Mouse (Mus musculus) adipocyte (in vitro differentiated cells): ENCODE data around the gene Nfia.

ENCODE experiments used
- DNase-seq: peaks from one replicate; pipeline ENCODE4 v3.0.0-alpha.2; 2016; ENCODE audit warnings: low spot score

The Nfia gene

DNA sequence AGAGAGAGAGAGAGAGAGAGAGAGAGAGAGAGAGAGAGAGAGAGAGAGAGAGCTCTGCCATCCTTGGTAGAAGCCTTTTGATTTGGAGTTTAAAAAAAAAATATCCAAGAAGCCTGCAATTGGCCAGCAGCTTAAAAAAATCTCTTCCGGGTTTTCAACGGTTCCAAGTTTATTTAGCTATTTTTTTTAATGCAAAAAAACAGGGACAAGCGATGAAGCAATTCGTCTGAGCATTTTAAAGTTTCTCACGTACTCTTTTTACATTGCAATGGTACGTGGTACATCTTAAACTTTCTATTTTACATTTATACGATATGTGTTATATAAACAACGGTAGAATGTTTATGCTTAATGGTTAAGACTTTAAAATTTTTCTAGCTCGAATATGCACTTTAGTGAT, at the start of gene Nfia:
Nfia (plus strand) TSS at position 94 of the 400 bp plus-strand sequence.
- DNase-seq, result peak; percentile 82

DNA sequence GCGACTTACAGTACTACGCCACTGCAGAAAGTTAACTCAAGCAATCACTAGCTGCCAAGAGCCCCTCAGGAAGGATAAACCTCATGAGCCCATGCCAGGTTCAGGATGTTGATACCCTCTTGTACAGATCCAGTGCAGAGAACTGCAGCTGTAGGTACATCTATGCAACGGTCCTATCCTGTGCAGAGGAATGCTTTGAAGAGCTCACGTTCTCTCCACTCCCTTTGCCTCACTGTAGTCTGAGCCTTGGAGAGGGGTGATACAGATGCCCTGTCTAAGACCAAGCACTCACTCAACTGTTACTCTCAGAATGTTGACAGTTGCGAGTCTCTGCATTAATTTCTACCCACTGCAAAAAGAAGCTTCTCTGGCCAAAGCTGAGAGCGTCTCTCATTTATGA, 49.2 kb upstream of the Nfia start:
- DNase-seq, result no peak

DNA sequence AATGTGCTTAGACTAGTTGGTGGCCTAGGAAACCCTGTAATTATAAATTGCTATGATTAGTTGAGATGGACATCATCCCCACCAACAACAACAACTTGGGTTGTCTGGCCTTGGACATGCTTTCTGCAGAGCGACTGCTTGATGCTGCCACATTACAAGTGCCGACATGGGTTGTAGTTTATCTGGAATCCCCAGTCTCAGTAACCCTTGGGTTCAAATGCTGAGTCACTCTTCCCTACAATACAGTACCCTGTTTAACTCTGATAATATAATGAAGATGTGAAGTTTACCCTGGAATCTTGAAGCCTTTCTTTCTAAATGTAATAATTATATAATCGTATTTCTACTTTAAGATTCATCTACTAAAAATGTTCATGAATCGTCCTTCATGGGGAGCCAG, 44.0 kb upstream of the Nfia start:
- no peak for DNase-seq

DNA sequence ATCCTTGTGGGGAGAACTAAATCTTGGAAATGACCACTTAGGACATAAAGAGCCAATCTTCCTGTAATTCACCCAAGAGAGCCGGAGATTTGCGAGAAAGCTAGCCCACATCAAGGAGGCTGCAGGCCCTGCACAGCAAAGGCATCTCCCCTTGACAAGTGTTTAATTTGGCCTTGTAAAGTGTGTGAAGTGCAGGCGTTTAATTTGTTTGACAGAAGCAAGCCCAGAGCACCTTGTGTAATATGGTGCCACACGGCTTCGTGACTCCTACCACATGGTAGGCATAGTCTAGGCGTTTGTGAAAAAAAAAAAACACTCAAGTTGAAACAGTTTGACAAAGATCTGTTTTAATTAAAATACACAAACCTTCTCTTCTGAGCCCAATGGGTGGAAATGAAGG, 42.5 kb upstream of the Nfia start:
- no peak for DNase-seq

DNA sequence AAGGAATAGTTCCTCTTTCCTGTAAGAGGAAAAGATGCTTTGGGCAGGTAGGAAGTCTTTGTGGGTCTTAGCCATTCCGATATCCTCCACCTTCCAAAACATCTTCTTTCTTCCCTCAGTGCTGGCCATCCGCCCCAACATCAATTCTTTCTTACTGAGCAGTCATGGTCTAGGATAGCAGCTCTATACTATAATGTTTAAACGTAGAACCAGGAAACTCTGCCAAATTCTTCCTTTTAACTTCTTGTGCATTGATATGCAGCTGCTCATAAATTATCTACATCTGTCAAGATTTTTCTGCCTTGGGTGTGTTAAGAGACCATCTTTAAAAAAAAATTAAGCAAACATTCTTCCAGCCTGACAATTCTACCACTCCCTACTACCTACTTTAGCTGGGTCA, 42.1 kb upstream of the Nfia start:
- no peak for DNase-seq

DNA sequence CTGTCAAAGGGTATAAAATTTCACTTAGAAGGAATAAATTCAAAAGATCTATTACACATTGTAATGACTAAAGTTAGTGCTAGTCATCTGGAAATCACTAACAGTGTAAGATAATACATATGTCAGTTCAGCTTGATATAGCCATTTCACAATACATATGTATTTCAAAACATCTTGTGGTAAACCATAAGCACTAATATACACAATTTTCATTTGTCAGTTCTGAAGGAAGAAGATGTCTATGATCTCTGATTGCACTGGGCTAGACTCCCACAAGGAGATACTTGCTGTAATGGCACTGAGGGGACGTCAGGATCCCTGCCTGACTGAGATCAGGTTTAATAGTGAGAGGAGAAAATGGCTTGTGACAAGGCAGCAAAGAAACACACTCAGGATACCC, 39.1 kb upstream of the Nfia start:
- DNase-seq, result no peak

DNA sequence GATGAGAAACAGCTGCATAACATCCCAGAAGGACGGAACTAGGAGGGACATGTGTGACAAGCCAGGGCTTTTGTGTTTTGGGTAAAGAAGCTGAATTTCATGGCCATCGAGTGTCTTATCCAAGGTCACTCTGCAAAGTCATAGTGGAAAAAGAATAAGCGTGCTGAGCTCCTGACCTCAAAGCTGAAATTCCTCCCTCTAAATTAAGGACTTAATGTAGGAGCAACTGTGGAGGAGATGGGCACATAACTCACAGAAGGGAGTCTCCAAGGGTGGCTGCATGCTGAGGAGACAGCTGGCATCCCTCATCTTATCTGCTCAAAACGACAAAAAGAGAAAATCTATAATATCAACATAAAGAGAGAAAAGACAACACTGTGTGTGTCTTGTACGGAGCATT, 28.6 kb upstream of the Nfia start:
- DNase-seq, result no peak

DNA sequence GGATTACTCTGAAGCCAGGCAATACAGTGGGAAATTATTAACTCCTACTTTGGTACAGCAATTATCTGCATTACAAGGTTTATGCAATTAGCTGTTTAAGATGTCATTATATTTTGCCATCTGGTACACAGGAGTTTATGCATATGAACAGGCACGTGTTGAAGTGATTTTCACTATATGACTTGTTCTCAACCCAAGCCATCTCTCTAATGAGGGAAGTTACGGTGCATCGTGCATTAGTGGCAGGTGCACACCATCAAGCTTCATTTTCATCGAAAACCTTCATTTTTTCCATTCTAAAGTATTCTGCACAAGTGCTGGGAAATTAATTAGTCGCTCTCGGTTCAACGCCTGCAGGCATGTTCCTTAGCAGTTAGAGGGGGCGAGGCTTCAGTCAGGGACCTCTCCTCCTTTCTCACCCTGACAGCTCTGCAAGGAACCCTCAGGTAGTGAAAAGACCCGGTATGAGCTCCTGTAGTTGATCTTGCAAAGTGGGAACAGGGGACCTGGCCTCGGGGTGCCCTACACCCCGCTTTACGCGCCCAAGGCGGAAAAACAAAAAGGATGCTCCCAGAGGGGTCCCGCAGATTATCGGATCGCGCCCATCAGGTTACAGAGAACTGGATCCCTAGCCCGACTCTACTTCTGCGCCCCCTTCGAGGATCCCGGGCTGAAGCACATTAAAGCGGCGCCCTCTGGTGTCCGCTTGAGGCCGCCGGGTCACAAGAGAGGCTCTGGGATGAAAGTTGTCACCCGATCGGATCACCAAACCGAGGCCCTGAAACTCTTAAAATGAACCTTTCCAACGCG, 27.0 kb upstream of the Nfia start:
- peak; percentile 48 for DNase-seq

DNA sequence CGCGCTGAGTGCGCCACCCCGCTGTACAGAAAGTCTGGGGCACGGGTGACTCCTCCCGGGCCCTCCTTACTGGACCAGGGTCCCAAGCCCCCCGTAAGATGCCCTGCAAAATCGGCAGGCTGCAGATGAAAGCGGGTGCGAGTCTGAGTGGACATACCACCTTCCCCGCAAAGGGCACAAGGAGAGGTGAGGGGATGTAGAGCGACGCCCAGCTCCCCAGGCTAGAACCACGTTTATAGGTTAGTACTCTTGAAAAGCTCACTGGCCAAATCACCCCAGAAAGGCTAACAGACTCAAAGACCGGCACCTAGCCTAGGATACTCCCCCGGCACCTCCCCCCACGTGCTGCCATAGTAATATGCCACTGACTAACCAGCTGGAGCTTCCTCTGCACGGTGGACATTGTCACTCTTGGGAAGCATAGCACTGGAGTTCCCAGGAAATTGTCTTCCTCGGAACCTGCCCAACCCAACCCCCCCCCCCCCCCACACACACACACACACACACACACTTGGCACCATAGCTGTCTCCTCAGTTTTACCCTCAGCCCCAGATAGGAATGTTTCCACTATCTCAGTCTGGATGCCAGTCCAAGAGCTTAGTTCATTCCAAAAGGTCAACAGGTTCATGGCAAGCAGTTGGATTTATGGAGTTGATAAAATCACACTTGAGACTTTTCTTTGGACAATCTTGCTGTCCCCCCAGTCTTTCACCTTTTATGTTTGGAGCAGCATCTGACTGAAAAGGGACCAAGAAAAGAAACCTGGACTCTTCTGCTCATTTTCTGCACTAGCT, 26.2 kb upstream of the Nfia start:
- no peak for DNase-seq

DNA sequence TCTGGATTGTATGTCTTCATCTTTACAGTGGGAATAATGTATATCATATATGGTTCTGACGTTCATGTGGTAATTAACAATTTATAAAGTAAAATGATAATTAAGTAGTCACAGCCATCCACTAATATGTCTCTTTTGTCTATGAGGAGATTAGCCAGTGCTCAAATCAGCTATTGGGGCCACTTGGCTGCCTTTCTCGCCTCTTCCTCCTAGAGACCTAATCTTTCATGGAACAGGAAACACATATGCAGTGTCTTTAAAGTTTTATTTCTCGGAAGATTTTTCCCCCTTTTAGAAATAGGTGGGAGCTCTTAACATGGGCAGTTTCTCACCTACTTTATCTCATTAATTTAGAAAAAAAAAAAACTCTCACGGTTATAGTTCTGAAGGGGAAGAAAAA, 22.1 kb upstream of the Nfia start:
- DNase-seq, result no peak

DNA sequence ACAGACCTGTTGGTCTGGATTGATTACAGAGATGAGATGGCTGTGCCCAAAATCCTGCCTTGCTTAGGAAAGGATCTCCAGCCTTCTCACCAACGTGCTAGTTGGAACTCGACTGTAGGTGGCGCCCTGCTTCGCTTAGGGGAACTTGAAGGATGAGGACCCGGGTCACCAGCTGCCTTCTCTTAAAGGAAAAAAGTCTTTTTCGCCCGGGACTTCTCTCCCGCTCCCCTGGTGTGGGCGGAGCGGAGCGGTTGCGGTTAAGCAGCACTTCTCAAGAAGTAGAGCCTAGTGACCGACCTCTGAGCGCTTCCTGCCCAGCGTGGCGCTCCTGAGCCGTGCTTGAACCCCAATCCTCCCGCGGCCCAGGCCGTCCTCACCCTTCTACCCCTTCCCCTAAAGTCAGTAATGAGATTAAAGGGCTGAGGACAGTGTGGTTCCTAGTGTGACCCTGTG, 21.5 kb upstream of the Nfia start:
- peak; percentile 90 for DNase-seq

DNA sequence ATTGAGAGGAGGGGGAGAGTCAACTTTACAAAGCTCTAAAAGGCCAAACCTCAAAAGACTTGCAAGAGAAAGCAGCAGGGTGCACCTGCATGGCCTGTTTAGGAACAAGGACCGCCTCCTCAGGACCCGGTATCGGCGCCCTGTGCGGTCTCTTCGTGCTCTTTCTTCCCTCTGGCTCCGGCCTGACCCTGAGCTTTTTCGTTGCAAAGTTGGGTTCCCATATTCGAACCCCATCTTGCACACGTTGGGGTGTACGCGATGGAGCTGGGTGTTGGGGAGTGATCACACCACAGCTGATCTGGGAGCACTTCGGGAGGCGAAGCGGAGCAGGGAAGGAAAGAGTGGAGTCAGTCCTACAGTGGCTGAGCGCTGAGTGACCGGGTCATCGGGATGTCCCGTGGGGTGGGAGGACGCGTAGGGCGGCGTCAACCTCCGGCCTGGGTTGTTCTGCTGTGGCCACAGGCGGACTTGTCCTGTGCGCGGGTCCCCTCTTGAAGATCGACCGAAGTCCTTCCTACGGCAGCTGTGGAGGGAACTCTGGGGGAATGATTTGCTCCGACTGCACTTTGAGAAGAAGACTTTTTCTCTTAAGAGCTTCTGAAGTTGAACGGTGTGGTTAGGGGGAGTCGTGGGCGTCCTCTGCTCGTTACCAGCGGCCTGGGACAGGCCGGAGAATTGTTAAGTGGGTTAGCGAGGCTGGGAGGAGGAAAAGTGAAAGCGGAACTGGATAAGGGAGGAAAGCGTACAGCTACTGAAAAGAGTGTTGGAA, 20.9 kb upstream of the Nfia start:
- DNase-seq, result peak; percentile 62

DNA sequence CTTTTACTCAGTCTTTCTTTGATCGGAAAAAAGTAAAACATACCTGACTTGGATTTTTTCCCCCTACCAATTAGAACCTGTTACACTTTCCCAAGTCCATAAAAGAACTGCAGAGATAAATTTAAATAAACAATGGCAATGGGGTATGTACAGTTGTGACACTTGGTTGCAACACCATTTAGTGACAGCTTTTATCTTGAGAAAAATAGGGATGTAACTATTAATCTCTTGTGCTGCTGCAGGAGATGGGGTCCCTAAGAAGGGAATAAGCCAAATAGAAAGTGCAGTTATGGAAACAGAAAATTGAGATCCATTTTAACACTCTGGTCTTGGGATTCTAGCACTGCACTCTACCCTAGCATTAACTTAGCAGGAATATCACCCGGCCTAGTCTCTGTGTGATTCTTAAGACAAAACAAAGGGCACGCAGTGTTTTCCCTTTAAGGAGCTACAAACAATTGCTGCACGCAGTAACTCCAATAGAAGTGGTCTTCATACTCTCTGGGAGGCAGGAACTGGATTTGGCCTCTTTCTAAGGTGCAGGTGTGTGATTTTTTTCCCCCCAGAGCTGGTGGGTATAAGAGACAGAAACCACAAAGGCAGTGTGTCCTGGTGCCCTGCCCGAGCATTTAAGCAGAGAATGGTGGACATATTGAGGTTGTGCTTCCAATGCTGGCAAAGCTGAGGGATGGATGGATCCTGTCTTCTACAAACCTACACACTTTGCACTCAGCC, 20.1 kb upstream of the Nfia start:
- no peak for DNase-seq

DNA sequence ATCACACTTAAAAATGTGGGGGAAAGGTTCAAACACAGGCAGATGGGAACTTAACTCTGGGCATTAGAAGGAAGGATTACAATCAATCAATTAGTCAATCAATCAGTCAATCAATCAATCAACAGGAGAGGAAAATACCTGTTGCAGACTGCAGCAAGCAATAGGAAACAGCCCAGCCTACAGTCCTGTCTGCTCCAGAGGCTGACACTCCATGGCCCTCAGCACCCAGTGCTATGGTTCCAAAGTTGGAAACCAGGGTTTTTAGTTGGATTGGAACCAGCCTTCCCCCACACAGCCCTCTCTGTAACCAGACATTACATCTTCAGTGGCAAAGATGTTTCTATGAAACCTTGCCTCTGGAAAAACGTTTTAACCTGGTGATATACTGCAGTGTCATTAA, 19.0 kb upstream of the Nfia start:
- no peak for DNase-seq

DNA sequence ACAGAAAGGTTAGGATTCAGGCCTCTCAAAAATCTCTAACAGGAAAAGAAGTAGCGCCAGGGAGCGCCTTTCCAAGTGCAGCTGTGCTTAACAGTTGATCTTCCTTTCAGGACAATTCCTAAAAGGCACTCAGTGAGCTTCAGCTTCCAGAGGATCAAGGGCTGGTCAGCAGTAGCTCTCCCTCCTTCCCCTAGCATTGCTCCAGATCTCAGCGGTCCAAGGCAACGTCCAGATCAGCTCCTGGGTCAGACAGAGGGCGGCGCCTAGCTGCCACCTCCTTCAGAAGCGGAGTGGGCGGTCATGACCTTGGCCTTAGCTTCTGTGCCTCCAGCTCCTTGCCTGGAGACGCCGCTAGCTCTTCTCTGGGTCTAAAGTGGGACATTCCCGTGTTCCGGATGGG, 18.3 kb upstream of the Nfia start:
- no peak for DNase-seq

DNA sequence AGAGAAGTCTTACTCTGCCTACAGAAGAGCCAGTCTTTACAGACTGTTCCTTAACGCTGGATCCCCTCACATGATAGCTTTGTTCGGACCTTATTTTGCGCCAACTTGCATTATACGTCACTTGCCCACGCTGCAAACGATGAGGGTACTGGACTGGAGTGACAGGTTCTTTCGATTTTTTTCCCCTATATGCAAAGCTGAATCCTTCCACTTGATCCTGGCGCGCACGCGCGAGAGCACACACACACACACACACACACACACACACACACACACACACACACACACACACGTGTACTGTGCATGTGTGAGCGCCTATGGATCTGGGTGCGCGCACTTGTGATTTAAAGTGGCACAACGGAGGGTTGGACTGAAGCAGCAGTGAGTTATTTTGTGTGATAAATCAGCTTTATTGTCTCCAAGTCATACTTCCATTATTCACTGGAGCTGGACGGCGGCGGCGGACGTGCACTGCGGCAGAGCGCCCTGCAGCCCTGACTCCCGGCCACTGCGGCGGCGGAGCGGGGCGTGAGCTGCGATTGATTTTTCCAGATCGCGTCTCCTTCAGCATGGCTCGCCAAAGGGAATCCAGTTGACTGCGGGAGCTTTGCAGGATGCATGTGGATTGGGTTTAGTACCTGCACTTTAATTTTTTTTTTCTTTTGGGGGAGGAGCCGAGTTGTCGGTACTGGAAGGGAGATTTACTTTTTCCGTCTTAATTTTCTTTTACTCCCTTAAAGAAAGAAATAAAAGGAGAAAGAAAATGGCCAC, 15.1 kb upstream of the Nfia start:
- DNase-seq, result no peak

DNA sequence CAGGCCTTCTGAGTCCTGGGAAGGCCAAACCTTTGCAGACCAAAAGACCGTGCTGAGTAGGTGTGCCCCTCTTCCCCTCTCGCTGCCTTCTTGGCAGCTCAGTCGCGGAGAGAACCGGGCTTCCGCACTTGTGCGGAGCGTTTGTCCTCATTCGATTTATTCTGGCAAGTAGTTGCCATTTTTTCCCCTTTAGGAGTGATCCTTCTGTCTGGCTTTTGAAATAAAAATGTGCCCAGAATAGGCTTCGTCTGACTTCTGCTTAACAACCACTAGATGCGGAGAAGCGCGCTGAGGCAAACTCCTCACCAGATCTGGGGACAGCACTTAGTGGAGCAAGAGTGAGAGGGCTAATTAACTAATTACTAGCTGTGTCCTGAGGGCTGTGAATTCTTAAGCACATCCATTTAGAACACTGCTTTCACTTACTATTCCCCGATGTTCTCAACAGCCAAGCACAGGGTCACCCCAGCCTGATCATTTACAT, 14.5 kb upstream of the Nfia start:
- DNase-seq, result no peak

DNA sequence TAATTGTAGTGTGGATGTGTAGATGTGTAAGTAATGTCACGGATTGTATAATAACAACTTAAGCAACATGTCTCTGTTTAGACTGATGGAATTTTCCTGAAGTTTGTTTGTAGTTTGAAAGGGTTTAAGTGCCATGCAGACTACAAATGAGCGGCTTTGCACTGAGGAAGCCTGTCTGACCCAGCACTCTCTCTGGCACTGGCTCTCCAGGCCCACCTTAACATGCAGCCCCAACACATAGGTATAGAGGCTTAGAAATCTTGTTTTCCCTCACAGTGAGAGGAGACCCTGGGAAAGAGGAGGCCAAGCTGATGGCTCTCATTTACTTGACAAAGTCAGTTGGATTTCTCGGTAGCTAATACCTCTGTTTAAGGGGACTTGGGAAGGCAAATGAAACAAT, 13.9 kb upstream of the Nfia start:
- DNase-seq, result no peak

DNA sequence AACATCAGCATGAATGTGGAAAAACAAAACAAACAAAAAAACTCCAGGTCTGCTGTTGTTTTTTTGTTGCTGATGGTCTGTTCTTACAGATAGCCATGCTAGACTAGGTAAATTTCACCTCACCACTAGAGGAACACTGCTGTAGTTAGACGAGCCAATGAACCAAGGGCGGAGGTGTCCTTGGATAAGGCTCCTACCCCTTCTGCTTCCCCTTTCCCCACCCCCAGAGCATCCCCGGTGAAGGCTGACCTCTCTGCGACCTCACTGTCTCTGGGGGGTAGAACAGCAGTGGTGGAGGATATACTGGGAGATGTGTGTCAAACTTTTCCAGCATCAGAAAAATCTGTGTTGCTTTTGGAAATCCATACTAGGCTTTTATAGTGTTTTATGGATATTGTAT, 7.9 kb upstream of the Nfia start:
- no peak for DNase-seq

DNA sequence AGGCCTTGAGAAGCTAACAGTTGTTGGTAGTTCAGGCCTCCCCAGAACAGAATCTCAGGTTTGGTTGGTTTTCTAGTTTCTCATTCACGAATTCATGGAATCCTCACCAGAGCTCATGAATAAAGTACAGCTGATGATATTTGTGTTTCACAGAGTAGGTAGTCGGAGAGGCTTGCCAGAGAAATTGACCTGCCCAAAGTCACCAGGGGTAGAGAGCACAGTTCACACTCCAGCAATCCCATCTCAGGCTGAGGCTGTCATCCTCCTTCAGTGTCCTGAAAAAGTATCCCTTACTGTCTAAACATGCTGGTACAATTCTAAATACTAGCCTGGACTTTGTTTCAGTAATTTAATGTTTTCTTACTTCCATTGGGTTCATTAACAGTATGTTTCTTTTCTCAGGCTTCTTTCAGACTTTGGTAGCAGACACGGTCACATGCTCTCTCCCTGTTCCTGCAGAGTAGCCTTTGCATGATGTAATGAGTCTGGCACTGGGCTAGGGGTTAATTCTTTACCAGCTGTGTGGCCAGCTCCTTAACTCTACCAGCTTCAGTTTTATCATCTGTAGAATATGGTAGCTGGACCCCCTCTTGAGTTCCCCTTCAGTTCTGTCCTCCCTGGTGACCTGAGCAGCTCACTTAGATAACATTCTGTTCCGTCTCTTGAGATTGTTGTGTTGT, 7.1 kb upstream of the Nfia start:
- DNase-seq, result peak; percentile 81
